Mouse (Mus musculus): ENCODE measurements around the gene Frmd4b. TPM values are rescaled to one million over a fixed set of nuclear protein-coding genes. Genes with fewer than 3 reads are reported as not detected.
A peak's percentile ranks its signal among the peaks of the same experiment; 100 is the strongest.

Frmd4b gene
- total RNA-seq, 2 experiments from 2014 or later, result 25.1 to 31.3 TPM

GRCm38 (mm10) chr6:97521279-97522038 lies 95.9 kb downstream of the Frmd4b start:
- DNase-seq (ENCODE audit: low spot score in 2 of 2), result no peak

DNA sequence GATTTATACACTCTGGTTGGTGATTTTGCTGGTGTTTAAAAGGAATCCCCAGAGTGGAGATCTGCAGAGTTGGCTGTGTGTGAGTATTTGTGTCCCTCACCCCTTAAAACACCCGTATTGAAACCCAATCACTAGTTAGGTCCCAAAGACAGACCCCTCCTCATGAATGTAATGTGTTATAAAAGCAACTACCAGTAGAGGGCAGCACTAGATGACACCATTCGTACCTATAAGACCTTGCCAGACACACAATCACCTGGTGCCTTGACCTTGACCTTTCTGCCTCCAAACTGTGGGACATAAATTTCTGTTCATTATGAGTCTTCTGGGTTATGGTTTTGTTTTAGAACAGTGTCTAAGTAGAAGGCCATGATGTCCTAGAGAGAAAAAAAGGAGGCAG lies 96.8 kb downstream of the Frmd4b start:
- no peak for DNase-seq (ENCODE audit: low spot score in 2 of 2)

- DNase-seq (ENCODE audit: low spot score in 2 of 2), result no peak
These were observed 97.8 kb downstream of the Frmd4b start for GRCm38 (mm10) chr6:97519553-97519952.

- no peak for DNase-seq (ENCODE audit: low spot score in 2 of 2)
These were observed 98.9 kb downstream of the Frmd4b start for GRCm38 (mm10) chr6:97518467-97518866.

DNA sequence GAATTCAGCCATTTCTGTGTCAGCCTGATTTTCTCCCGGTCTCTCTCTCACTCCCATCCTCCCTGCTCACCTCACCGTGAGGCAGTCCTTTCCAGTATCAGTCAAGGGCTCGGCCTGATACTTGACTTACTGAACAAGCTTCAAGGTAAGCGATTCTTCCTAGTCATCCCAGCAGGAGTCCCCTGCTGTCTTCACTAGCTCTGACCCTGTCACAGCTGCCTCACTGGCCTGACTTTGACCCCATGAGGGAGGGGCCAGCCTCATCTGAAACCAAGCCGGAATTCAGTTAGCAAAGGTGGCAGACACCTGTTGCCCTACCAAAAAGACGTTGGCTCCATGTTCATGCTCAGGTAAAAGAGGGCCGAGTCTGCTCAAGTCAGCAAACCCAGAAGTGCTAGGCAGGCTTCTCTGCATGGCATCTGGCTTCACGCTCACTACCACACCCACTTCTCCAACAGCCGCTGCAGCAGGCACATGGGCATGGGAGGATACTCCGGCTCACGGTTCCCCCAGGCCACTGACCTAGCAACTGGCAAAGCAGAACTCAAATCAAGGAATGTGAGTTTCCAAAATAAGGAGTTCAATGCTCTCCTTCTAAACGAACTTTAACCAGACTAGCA lies 99.6 kb downstream of the Frmd4b start:
- DNase-seq (ENCODE audit: low spot score in 2 of 2), result no peak

- DNase-seq (ENCODE audit: low spot score in 2 of 2), result no peak
These were observed 100.4 kb downstream of the Frmd4b start for GRCm38 (mm10) chr6:97516941-97517340.

DNA sequence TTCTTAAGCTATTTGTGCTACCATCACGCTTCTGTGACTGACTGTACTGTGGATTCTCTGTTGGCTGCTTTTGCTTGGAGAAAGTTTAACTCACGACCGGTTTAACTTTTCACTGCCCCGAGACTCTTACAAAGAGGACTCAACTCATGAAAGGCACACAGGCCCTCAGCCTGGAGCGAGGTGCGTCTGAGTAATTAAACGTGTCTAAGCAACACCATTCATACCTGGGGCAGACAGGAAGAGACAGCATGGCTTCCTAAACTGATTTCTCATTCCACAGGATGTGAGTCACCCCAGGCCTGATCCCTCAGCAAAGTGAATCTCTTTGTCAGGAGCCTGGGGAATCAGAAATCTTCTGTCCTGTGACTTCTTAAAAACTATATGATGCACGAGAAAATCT lies 106.6 kb downstream of the Frmd4b start:
- DNase-seq (ENCODE audit: low spot score in 2 of 2), result no peak

DNA sequence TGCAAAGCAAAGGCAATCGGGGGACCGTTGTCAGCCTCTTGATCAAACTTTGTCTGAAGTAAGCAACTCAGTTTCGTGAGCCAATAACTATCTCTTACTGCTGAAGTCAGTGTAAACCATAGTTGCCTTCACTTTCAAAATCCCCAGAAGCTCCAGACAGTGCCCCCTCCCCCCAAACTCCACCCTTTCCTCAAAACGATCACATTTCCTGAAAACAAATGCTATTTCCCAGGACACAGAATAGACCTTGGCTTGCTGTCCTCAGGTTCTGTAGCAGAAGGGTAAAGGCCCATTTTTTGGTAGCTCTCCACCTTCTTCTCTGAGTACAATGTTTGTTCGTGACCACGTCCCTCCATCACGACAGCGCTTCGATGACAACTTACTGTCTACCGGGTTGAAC lies 107.9 kb downstream of the Frmd4b start:
- no peak for DNase-seq (ENCODE audit: low spot score in 2 of 2)

DNA sequence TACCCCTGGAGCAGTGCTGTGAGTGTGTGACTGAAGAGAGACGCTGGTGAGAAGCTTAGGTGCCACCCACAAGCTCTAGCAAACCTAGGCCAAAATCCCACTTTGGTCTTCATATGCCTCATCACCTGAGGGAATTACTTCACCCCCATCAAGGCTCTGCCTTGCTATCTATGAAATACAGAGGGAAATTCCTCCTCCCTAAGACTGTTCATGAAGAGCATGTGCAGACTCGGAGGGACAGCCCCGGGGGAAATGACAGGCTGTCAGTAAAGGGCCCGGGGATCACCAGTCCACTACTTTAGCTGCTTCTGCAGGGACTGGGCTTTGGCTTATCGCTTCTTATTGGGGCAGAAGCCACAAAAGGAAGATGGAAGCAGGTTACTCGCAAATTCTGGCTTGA lies 108.9 kb downstream of the Frmd4b start:
- DNase-seq (ENCODE audit: low spot score in 2 of 2), result no peak

DNA sequence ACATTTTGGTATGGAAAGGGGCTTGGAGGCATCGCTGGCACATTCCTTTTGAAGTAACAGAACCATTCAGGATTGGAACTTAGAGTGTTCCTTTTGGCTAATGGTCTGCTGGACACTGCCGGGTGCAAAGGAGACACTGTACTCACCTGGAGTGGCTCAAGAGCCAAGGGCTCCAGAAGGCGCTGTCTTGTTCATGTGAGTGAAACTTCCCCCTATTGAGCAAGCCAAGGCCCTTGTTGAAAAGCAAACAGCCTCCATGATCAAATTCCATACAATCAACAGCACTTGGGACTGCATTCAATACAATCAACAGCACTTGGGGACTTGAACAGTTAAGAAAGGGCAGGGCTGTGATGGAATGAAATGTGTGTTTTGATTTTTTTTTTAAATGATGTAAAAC lies 109.4 kb downstream of the Frmd4b start:
- DNase-seq (ENCODE audit: low spot score in 2 of 2), result no peak

DNA sequence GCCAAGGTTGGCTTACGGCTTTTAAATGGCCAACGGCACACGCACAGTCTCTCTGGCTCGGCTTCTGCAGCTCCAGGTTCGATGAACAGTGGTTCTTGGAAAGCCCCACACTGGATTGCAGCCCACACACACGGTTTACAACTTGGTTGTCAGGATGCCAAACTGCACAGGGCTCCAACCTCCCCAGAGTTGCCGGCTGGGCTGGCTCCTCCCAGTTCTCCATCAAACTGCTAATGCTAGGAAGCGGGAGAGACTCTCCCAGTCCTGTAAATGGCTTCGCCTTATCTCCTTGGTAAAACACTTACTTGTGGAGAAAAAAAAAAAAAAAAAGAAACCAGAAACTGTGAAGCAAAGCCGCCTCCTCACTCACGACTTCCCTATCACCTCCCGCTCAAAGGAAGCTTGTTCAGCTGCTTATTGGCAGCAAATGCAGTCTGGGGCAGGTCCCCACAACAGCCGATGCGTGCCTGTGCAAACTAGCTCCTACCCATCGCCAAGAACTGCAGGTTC lies 111.1 kb downstream of the Frmd4b start:
- DNase-seq (ENCODE audit: low spot score in 2 of 2), result peak; percentile 53 to 75

- DNase-seq (ENCODE audit: low spot score in 2 of 2), result no peak
These were observed 112.7 kb downstream of the Frmd4b start for GRCm38 (mm10) chr6:97504673-97505072.

- DNase-seq (ENCODE audit: low spot score in 2 of 2), result no peak
These were observed 116.3 kb downstream of the Frmd4b start for GRCm38 (mm10) chr6:97501000-97501399.

GRCm38 (mm10) chr6:97500246-97500645 lies 117.1 kb downstream of the Frmd4b start:
- DNase-seq (ENCODE audit: low spot score in 2 of 2), result no peak

- DNase-seq (ENCODE audit: low spot score in 2 of 2), result no peak
These were observed 121.3 kb downstream of the Frmd4b start for GRCm38 (mm10) chr6:97496002-97496401.

GRCm38 (mm10) chr6:97491065-97491464 lies 126.3 kb downstream of the Frmd4b start:
- no peak for DNase-seq (ENCODE audit: low spot score in 2 of 2)

- DNase-seq (ENCODE audit: low spot score in 2 of 2), result no peak
These were observed 128.5 kb downstream of the Frmd4b start for GRCm38 (mm10) chr6:97488821-97489220.

GRCm38 (mm10) chr6:97488280-97488679 lies 129.1 kb downstream of the Frmd4b start:
- no peak for DNase-seq (ENCODE audit: low spot score in 2 of 2)

- DNase-seq (ENCODE audit: low spot score in 2 of 2), result peak in 1 of 2 experiments; percentile 63
These were observed 129.7 kb downstream of the Frmd4b start for GRCm38 (mm10) chr6:97487535-97488081.

DNA sequence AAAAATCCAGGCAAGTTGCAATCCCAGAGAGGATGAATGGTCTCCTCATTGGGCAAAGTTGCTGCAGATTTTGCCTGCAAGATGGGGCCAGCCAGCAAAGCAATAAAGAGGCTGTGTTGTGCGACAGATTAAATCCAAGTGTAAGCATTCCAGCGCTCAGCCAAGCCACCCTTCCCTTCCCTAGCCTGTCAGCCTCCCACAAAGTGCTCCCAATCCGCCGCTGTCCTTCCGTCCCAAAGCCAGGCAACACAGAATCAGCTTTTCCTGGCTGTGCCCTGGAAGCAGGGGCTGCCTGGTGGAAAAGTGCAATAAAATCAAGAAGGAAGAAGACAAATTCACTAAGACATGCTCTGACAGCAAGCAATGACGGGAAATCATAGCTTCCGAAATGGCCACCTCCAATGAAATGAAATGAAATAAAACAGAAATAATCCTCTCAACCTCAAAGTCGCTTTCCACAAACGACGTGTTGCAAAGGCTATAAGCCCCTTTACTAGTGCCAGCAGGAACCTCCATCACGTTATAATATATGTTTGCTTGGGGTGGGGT lies 130.5 kb downstream of the Frmd4b start:
- no peak for DNase-seq (ENCODE audit: low spot score in 2 of 2)

- DNase-seq (ENCODE audit: low spot score in 2 of 2), result peak in 1 of 2 experiments; percentile 38
These were observed 131.4 kb downstream of the Frmd4b start for GRCm38 (mm10) chr6:97485886-97486386.

DNA sequence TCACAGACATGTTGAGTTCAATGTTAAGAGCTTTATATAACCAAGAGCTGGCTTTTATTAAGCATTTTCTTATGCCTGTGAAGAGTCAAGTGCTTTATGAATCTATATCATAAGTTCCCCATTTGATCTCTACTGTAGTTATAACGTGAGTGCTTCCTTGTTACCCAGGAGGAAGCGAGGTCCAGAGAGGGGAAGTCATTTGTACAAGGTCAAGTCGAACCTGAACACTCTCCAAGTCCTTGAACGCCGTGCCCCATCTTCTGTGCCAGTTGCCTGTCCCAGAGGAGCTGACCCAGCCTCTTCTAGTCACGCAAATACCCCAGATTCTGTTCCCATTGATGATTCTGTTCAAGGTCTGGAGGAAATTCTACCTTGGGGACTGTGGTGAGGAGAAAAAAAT lies 135.4 kb downstream of the Frmd4b start:
- no peak for DNase-seq (ENCODE audit: low spot score in 2 of 2)

All from gastrocnemius, postnatal 4 days (tissue).